Mouse (Mus musculus) embryonic facial prominence, embryonic 15.5 days (tissue): Measurements from ENCODE around the gene Olfr1393. TPM values are rescaled to one million over a fixed set of nuclear protein-coding genes. Genes with fewer than 3 reads are reported as not detected.

ENCODE experiments used
- ATAC-seq: fragments of 200-750 bp; cut with Nextera tagmentation; 2 replicates; pipeline ENCODE4 v1.8.0; 2017; ENCODE audit warnings: low read depth, moderate TSS enrichment; ENCODE audit not compliant: insufficient number of reproducible peaks, low FRiP score, low TSS enrichment
- H3K27ac ChIP-seq: fragments of 300-500 bp; sonication (generic); replicated peaks from 2 replicates; pipeline ENCODE4 v1.5.1; 2015; ENCODE audit warnings: mild to moderate bottlenecking, inconsistent platforms
- H3K27me3 ChIP-seq: fragments of 300-500 bp; sonication (generic); 2 replicates; pipeline ENCODE4 v1.6.1; 2015; ENCODE audit warnings: inconsistent platforms
- H3K36me3 ChIP-seq: fragments of 300-500 bp; sonication (generic); 2 replicates; pipeline ENCODE4 v1.6.1; 2015; ENCODE audit warnings: mild to moderate bottlenecking, inconsistent platforms
- H3K4me1 ChIP-seq: fragments of 300-500 bp; sonication (generic); 2 replicates; pipeline ENCODE4 v1.6.1; 2015; ENCODE audit warnings: inconsistent platforms
- H3K4me2 ChIP-seq: fragments of 300-500 bp; sonication (generic); replicated peaks from 2 replicates; pipeline ENCODE4 v1.6.1; 2015; ENCODE audit warnings: mild to moderate bottlenecking, inconsistent platforms
- H3K4me3 ChIP-seq: fragments of 300-500 bp; sonication (generic); replicated peaks from 2 replicates; pipeline ENCODE4 v1.5.1; 2015; ENCODE audit warnings: mild to moderate bottlenecking, inconsistent platforms
- H3K9ac ChIP-seq: fragments of 300-500 bp; sonication (generic); 2 replicates; pipeline ENCODE4 v1.6.1; 2015; ENCODE audit warnings: inconsistent platforms
- H3K9me3 ChIP-seq: fragments of 300-500 bp; sonication (generic); replicated peaks from 2 replicates; pipeline ENCODE4 v1.6.1; 2016; ENCODE audit warnings: inconsistent platforms
- WGBS: fragments of 180-500 bp; shearing (Covaris S2); methylation state at CpG from one replicate; pipeline ENCODE4 v1.1.7; 2015; 5-methylcytosine and 5-hydroxymethylcytosine counted together
- polyA plus RNA-seq: library from polyadenylated mRNA; unstranded; fragments of >200 nt; fragmentation: Nextera tagmentation; extraction: Ambion mirVana; gene quantifications from 2 replicates; pipeline ENCODE4 v1.2.1, GENCODE M21; 2015

Olfr1393 gene
- polyA plus RNA-seq, 1 experiment from 2014 or later = 0.11 TPM

- Histone ChIP-seq H3K4me3 (no peak overlapping the region), H3K4me2 (no peak overlapping the region), H3K27ac (no peak overlapping the region), H3K36me3 (peaks cover 20% of the 10 kb centered on the region), H3K9ac (no peak overlapping the region), H3K27me3 (no peaks in the 10 kb centered on the region), H3K4me1 (peaks cover 41% of the 10 kb centered on the region), H3K9me3 (no peaks in the 10 kb centered on the region)
- no peak for ATAC-seq
- WGBS = 89% methylated on average over 6 of the region's 6 CpGs
Measured at GRCm38 (mm10) chr11:49253035-49253434, 25.1 kb upstream of the Olfr1393 start.

- 94% methylated on average over 2 of the region's 2 CpGs for WGBS
- H3K36me3 ChIP-seq = peaks cover 31% of the 10 kb centered on the region
- H3K9ac ChIP-seq = no peak overlapping the region
- H3K4me3 ChIP-seq = no peak overlapping the region
- H3K4me1 ChIP-seq = 0 out of 2 replicates have a peak, but pooled peaks cover 5% of the 10 kb centered on the region
- no peaks in the 10 kb centered on the region for H3K27me3 ChIP-seq
- no peaks in the 10 kb centered on the region for H3K9me3 ChIP-seq
- H3K27ac ChIP-seq = no peak overlapping the region
- H3K4me2 ChIP-seq = no peak overlapping the region
- ATAC-seq = no peak
Measured at GRCm38 (mm10) chr11:49259296-49259695, 18.8 kb upstream of the Olfr1393 start.

DNA sequence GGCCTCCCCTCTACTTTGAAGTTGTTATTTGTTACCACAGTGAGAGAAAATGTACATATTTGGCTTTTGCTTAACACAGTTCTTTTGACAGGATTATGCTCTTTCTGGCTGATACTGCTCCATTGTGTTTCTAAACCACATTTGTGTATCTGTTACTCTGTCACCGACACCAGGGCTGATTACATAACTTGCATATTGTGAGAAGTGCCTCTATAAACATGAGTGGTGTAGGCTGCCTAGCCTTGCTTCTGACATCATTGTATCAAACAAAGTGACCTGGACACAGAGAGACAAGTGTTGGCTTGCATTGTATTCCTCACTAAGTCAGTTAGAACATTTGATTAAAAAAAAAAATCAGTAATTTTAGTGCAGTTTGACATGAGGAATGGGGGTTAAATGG is 18.3 kb upstream of the Olfr1393 start:
- peaks cover 34% of the 10 kb centered on the region for H3K36me3 ChIP-seq
- WGBS = 71% methylated on average over 1 of the region's 1 CpGs
- H3K27me3 ChIP-seq = no peaks in the 10 kb centered on the region
- no peak overlapping the region for H3K4me2 ChIP-seq
- H3K9me3 ChIP-seq = no peaks in the 10 kb centered on the region
- no peak overlapping the region for H3K9ac ChIP-seq
- no peak overlapping the region for H3K27ac ChIP-seq
- H3K4me3 ChIP-seq = no peak overlapping the region
- no peak for ATAC-seq
- H3K4me1 ChIP-seq = 0 out of 2 replicates have a peak, but pooled peaks cover 1% of the 10 kb centered on the region

GRCm38 (mm10) chr11:49260598-49261312 is 17.3 kb upstream of the Olfr1393 start:
- Histone ChIP-seq H3K4me1 (no peaks in the 10 kb centered on the region), H3K9me3 (no peaks in the 10 kb centered on the region), H3K27me3 (no peaks in the 10 kb centered on the region), H3K27ac (no peak overlapping the region), H3K4me2 (no peak overlapping the region), H3K36me3 (peaks cover 30% of the 10 kb centered on the region), H3K9ac (no peak overlapping the region), H3K4me3 (no peak overlapping the region)
- 91% methylated on average over 21 of the region's 21 CpGs for WGBS
- ATAC-seq = peak; percentile 13; the same call in 1 of the 2 replicates

DNA sequence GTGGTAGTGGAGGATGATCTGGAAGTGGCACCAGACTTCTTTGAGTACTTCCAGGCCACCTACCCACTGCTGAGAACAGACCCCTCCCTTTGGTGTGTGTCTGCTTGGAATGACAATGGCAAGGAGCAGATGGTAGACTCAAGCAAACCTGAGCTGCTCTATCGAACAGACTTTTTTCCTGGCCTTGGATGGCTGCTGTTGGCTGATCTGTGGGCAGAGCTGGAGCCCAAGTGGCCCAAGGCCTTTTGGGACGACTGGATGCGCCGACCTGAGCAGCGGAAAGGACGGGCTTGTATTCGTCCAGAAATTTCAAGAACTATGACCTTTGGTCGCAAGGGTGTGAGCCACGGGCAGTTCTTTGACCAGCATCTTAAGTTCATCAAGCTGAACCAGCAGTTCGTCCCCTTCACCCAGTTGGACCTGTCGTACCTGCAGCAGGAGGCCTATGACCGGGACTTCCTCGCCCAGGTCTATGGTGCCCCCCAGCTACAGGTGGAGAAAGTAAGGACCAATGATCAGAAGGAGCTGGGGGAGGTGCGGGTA is 16.7 kb upstream of the Olfr1393 start:
- Histone ChIP-seq H3K36me3 (peaks cover 30% of the 10 kb centered on the region), H3K9ac (no peak overlapping the region), H3K27ac (no peak overlapping the region), H3K4me3 (no peak overlapping the region), H3K9me3 (no peaks in the 10 kb centered on the region), H3K4me1 (no peaks in the 10 kb centered on the region), H3K4me2 (no peak overlapping the region), H3K27me3 (no peaks in the 10 kb centered on the region)
- WGBS = 90% methylated on average over 14 of the region's 14 CpGs
- 0 out of 2 replicates have a peak, but pooled peaks have one; percentile 8 for ATAC-seq

DNA sequence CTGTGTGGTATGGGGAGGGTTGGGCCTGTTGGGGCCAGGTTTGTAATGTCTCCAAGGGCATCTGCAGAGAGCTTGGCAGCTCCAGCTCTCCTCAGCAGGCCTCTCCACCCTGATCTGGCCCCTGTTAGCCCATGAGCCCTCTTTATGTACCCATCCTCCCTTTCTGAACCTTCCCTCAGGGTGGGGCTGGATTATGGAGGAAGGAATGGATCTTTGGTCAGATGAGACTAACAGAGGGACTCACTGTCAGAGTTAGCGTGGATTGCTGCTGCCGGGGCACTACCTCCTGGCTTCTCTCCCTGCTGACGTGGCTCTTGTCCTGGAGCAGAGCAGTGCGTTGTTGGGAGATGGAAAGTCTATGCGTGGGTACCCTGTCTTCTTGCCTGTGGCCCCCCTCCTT is 15.8 kb upstream of the Olfr1393 start:
- WGBS = 82% methylated on average over 5 of the region's 5 CpGs
- H3K4me3 ChIP-seq = no peak overlapping the region
- no peaks in the 10 kb centered on the region for H3K4me1 ChIP-seq
- no peak overlapping the region for H3K4me2 ChIP-seq
- ATAC-seq = no peak
- H3K27ac ChIP-seq = no peak overlapping the region
- no peak overlapping the region for H3K9ac ChIP-seq
- no peaks in the 10 kb centered on the region for H3K9me3 ChIP-seq
- peaks cover 30% of the 10 kb centered on the region for H3K36me3 ChIP-seq
- H3K27me3 ChIP-seq = no peaks in the 10 kb centered on the region

DNA sequence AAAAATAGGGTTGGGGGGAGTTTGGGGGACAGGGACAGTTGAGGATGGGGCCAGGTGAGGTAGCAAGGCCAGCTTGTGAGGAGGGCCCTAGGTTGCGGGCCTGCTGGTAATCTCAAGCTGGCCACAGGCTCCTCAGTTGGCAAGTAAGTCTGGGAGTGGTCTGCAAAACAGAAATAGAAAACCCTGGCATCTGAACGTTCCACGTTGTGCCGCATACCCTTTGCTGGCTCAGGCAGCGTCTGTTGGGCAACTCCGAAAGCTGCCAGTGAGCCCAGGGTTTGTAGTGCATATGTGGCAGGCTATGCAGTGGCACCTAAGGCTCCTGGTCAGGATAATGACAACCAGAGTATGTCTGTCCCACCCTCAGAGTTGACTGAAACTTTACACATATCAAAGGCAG is 15.0 kb upstream of the Olfr1393 start:
- Histone ChIP-seq H3K36me3 (peaks cover 30% of the 10 kb centered on the region), H3K9me3 (no peaks in the 10 kb centered on the region), H3K4me1 (no peaks in the 10 kb centered on the region), H3K9ac (no peak overlapping the region), H3K4me3 (no peak overlapping the region), H3K27me3 (no peaks in the 10 kb centered on the region), H3K4me2 (no peak overlapping the region), H3K27ac (no peak overlapping the region)
- ATAC-seq = no peak
- 83% methylated on average over 6 of the region's 6 CpGs for WGBS

DNA sequence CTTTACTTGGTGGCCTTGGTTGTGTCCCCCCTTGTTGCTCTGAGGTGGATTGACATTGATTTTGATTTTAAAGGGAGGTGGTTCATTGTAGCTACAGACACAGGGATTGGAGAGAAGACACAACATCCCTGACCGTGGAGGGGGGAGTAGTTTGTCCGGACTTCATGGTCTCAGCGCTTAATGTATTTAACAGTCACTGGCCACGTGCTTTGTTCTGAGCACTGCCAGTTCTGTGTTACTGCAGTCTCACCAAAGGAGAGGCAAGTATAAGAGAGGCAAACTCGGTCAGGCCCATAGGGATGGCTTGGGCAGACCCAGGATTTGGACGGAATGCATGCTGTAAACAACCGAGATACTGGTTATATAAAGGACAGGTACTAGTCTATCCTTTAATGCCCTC is 14.0 kb upstream of the Olfr1393 start:
- Histone ChIP-seq H3K9ac (no peak overlapping the region), H3K4me3 (no peak overlapping the region), H3K9me3 (no peaks in the 10 kb centered on the region), H3K4me2 (no peak overlapping the region), H3K4me1 (no peaks in the 10 kb centered on the region), H3K27me3 (no peaks in the 10 kb centered on the region), H3K27ac (no peak overlapping the region), H3K36me3 (peaks cover 30% of the 10 kb centered on the region)
- ATAC-seq = no peak
- WGBS = 85% methylated on average over 7 of the region's 7 CpGs

GRCm38 (mm10) chr11:49264622-49265021 is 13.5 kb upstream of the Olfr1393 start:
- H3K4me2 ChIP-seq = no peak overlapping the region
- H3K27ac ChIP-seq = no peak overlapping the region
- no peak overlapping the region for H3K9ac ChIP-seq
- no peaks in the 10 kb centered on the region for H3K4me1 ChIP-seq
- no peaks in the 10 kb centered on the region for H3K27me3 ChIP-seq
- WGBS = 71% methylated on average over 11 of the region's 11 CpGs
- H3K9me3 ChIP-seq = no peaks in the 10 kb centered on the region
- no peak overlapping the region for H3K4me3 ChIP-seq
- ATAC-seq = no peak
- H3K36me3 ChIP-seq = peaks cover 30% of the 10 kb centered on the region

GRCm38 (mm10) chr11:49265101-49265500 is 13.0 kb upstream of the Olfr1393 start:
- 81% methylated on average over 8 of the region's 8 CpGs for WGBS
- peaks cover 30% of the 10 kb centered on the region for H3K36me3 ChIP-seq

GRCm38 (mm10) chr11:49266671-49267070 is 11.4 kb upstream of the Olfr1393 start:
- no peak overlapping the region for H3K4me2 ChIP-seq
- WGBS = 75% methylated on average over 6 of the region's 6 CpGs
- no peaks in the 10 kb centered on the region for H3K9me3 ChIP-seq
- no peak overlapping the region for H3K27ac ChIP-seq
- H3K9ac ChIP-seq = no peak overlapping the region
- no peaks in the 10 kb centered on the region for H3K27me3 ChIP-seq
- H3K4me3 ChIP-seq = no peak overlapping the region
- no peak for ATAC-seq
- H3K36me3 ChIP-seq = peaks cover 16% of the 10 kb centered on the region
- H3K4me1 ChIP-seq = no peaks in the 10 kb centered on the region

More at GRCm38 (mm10) chr11:49265101-49265500, 13.0 kb upstream of the Olfr1393 start:
- no peak overlapping the region for H3K27ac ChIP-seq
- no peak for ATAC-seq
- H3K4me2 ChIP-seq = no peak overlapping the region
- H3K9me3 ChIP-seq = no peaks in the 10 kb centered on the region
- H3K4me3 ChIP-seq = no peak overlapping the region
- no peak overlapping the region for H3K9ac ChIP-seq
- H3K4me1 ChIP-seq = no peaks in the 10 kb centered on the region
- H3K27me3 ChIP-seq = no peaks in the 10 kb centered on the region

DNA sequence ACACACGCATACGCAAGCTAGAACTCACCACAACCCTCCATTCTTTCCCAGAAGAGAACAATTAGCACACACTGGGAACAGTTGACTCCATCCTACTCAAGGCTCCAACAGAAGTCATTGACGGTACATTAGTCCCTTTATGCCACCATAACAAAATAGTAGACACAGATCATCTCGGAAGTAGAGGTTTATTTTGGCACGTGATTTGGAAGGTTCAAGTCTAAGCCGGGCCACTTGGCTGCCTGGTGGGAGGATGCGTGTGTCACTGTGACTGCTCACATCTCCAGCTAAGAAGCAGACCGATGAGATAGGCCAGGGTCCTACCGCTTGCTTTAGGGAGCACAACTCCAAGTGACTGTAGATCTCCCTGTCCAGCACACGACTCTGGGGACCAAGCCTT is 10.8 kb upstream of the Olfr1393 start:
- ATAC-seq = no peak
- Histone ChIP-seq H3K9me3 (no peaks in the 10 kb centered on the region), H3K4me3 (no peak overlapping the region), H3K4me2 (no peak overlapping the region), H3K27me3 (no peaks in the 10 kb centered on the region), H3K27ac (no peak overlapping the region), H3K36me3 (peaks cover 10% of the 10 kb centered on the region), H3K9ac (no peak overlapping the region), H3K4me1 (no peaks in the 10 kb centered on the region)
- WGBS = 84% methylated on average over 10 of the region's 10 CpGs
